Mouse (Mus musculus) lung, adult 2 months (tissue): Measurements from ENCODE around the gene Kcnj6.

Experiments used
- CTCF ChIP-seq: fragments of 200-500 bp; IDR thresholded peaks from 2 replicates; pipeline ENCODE4 v1.5.1; 2011; ENCODE audit warnings: mild to moderate bottlenecking, low read length, control low read depth; ENCODE audit not compliant: insufficient read depth
- POLR2A ChIP-seq: fragments of 200-500 bp; IDR thresholded peaks from 2 replicates; pipeline ENCODE4 v1.6.1; 2011; ENCODE audit warnings: low read depth, mild to moderate bottlenecking, control low read depth, low read length, borderline replicate concordance; ENCODE audit errors: extremely low read depth

- TF ChIP-seq CTCF = no peak
- TF ChIP-seq POLR2A = no peak
Measured at GRCm38 (mm10) chr16:94815891-94816290, 181.6 kb downstream of the Kcnj6 start.
